Mouse (Mus musculus) layer of hippocampus, adult 11-12 months (tissue): ENCODE data around the gene Ust.
"Not testable (repeated sequence)": the region's sequence is repeated elsewhere in the genome, so short reads cannot be mapped to it uniquely, and the experiment has no call there.

Source experiments
- DNase-seq: peaks from one replicate; pipeline ENCODE4 v3.0.0; 2022; ENCODE audit warnings: low spot score

The Ust gene

GRCm38 (mm10) chr10:8518141-8519013 is at the start of gene Ust:
Ust (minus strand) TSS chr10:8518825.
- peak; percentile 73 for DNase-seq

GRCm38 (mm10) chr10:8561366-8561765 is 42.7 kb upstream of the Ust start:
- DNase-seq = no peak

GRCm38 (mm10) chr10:8559566-8559965 is 40.9 kb upstream of the Ust start:
- not testable (repeated sequence) for DNase-seq

- DNase-seq = not testable (repeated sequence)
Measured at GRCm38 (mm10) chr10:8552239-8552638, 33.6 kb upstream of the Ust start.

- not testable (repeated sequence) for DNase-seq
Measured at GRCm38 (mm10) chr10:8551601-8552000, 33.0 kb upstream of the Ust start.

- no peak for DNase-seq
Measured at GRCm38 (mm10) chr10:8541514-8541913, 22.9 kb upstream of the Ust start.

- no peak for DNase-seq
Measured at GRCm38 (mm10) chr10:8535445-8535844, 16.8 kb upstream of the Ust start.

GRCm38 (mm10) chr10:8531651-8532050 is 13.0 kb upstream of the Ust start:
- no peak for DNase-seq

GRCm38 (mm10) chr10:8530505-8531051 is 12.0 kb upstream of the Ust start:
- DNase-seq = no peak

GRCm38 (mm10) chr10:8529173-8529572 is 10.5 kb upstream of the Ust start:
- peak; percentile 32 for DNase-seq

GRCm38 (mm10) chr10:8525354-8525753 is 6.7 kb upstream of the Ust start:
- DNase-seq = no peak

GRCm38 (mm10) chr10:8521536-8521935 is 2.9 kb upstream of the Ust start:
- no peak for DNase-seq

- no peak for DNase-seq
Measured at GRCm38 (mm10) chr10:8520766-8521395, 2.3 kb upstream of the Ust start.

GRCm38 (mm10) chr10:8519014-8519491 is 428 bp upstream of the Ust start:
- peak; percentile 30 for DNase-seq

- DNase-seq = no peak
Measured at GRCm38 (mm10) chr10:8517591-8518140, 959 bp downstream of the Ust start.

GRCm38 (mm10) chr10:8516916-8517524 is 1.6 kb downstream of the Ust start:
- no peak for DNase-seq

- DNase-seq = no peak
Measured at GRCm38 (mm10) chr10:8513690-8514089, 4.9 kb downstream of the Ust start.

- DNase-seq = no peak
Measured at GRCm38 (mm10) chr10:8512222-8512621, 6.4 kb downstream of the Ust start.

- peak; percentile 35 for DNase-seq
Measured at GRCm38 (mm10) chr10:8511760-8512159, 6.9 kb downstream of the Ust start.

- no peak for DNase-seq
Measured at GRCm38 (mm10) chr10:8506247-8506573, 12.4 kb downstream of the Ust start.

GRCm38 (mm10) chr10:8505346-8506246 is 13.0 kb downstream of the Ust start:
- no peak for DNase-seq
